Mouse (Mus musculus) left cerebral cortex, postnatal 36 days (tissue): Measurements from ENCODE around the gene Borcs6. TPM values are rescaled to one million over a fixed set of nuclear protein-coding genes. Genes with fewer than 3 reads are reported as not detected.

ENCODE experiments used
- DNase-seq, 2 experiments: peaks; one replicate each; pipeline ENCODE4 v3.0.0; 2021 to 2022; ENCODE audit warnings: low spot score in 2 of 2, mixed read lengths in 1 of 2
- intact Hi-C: fragments of 180-260 bp; cut with DNase I; formaldehyde crosslinking; loops from one replicate; pipeline ENCODE4 v1.15.1; 2025
- total RNA-seq, 2 experiments: library from RNA; stranded (reverse); gene quantifications; 2 replicates each; pipeline ENCODE4 v1.2.3; 2021

Borcs6 gene
- total RNA-seq, 2 experiments from 2014 or later: 30.7 to 38.4 TPM

GRCm38 (mm10) chr11:69109032-69109900, 49.7 kb downstream of the Borcs6 start:
- DNase-seq: peak in 1 of 2 experiments; percentile 9

GRCm38 (mm10) chr11:69110319-69111046, 51.0 kb downstream of the Borcs6 start:
- peak; percentile 88 for DNase-seq
- intact Hi-C loops: no loop called here

More at GRCm38 (mm10) chr11:69109032-69109900, 49.7 kb downstream of the Borcs6 start:
- intact Hi-C loops: no loop called here

Other genes starting within 250 kb of the Borcs6 start
- gene Ndel1, start 187.9 kb upstream of the Borcs6 start, total RNA-seq: 100 to 1,000 TPM; 104 to 106 TPM
- not detected for gene Rnf222, start 171.2 kb upstream of the Borcs6 start, total RNA-seq
- 100 to 1,000 TPM; 695 to 749 TPM for gene Rpl26, start 158.1 kb upstream of the Borcs6 start, total RNA-seq
- gene Odf4, start 132.6 kb upstream of the Borcs6 start, total RNA-seq: under 1 TPM; 0.47 to 0.70 TPM
- 10 to 100 TPM; 16.5 to 26.9 TPM for gene Arhgef15, start 102.2 kb upstream of the Borcs6 start, total RNA-seq
- gene Slc25a35, start 91.6 kb upstream of the Borcs6 start, total RNA-seq: 1 to 10 TPM; 5.7 to 6.1 TPM
- gene Rangrf, start 84.5 kb upstream of the Borcs6 start, total RNA-seq: 10 to 100 TPM; 13.7 to 18.6 TPM
- 10 to 100 TPM; 16.1 to 24.2 TPM for gene Pfas, start 51.3 kb upstream of the Borcs6 start, total RNA-seq
- gene Ctc1, start 43.8 kb upstream of the Borcs6 start, total RNA-seq: 10 to 100 TPM; 38.1 to 40.5 TPM
- 1 to 10 TPM in 1 of 2 experiments, under 1 TPM in 1; 0.43 to 1.1 TPM for gene Aurkb, start 14.1 kb upstream of the Borcs6 start, total RNA-seq
- 10 to 100 TPM; 19.5 to 20.5 TPM for gene Tmem107, start 11.1 kb downstream of the Borcs6 start, total RNA-seq
- gene Vamp2, start 28.8 kb downstream of the Borcs6 start, total RNA-seq: 1,000 to 10,000 TPM; 1,090 to 1,186 TPM
- gene Per1, start 35.5 kb downstream of the Borcs6 start, total RNA-seq: 100 to 1,000 TPM; 106 to 122 TPM
- 1 to 10 TPM in 1 of 2 experiments, under 1 TPM in 1; 0.79 to 1.3 TPM for gene Hes7, start 60.7 kb downstream of the Borcs6 start, total RNA-seq
- gene 9130213A22Rik, start 62.9 kb downstream of the Borcs6 start, total RNA-seq: under 1 TPM; 0.52 to 0.75 TPM
- gene Aloxe3, start 66.2 kb downstream of the Borcs6 start, total RNA-seq: 1 to 10 TPM; 4.3 to 6.8 TPM
- 1 to 10 TPM; 6.0 to 6.1 TPM for gene Alox12b, start 97.3 kb downstream of the Borcs6 start, total RNA-seq
- gene Alox8, start 138.1 kb downstream of the Borcs6 start, total RNA-seq: 1 to 10 TPM; 4.2 to 6.5 TPM
- 1 to 10 TPM in 1 of 2 experiments, under 1 TPM in 1; 0.84 to 1.2 TPM for gene Gucy2e, start 177.3 kb downstream of the Borcs6 start, total RNA-seq